Mouse (Mus musculus) olfactory bulb, adult 2 months (tissue): Measurements from ENCODE around the gene Gabpb1.

Experiments
- CTCF ChIP-seq: fragments of 200-500 bp; IDR thresholded peaks from 2 replicates; pipeline ENCODE4 v1.5.1; 2012; ENCODE audit warnings: low read depth, mild to moderate bottlenecking, low read length, moderate library complexity; ENCODE audit not compliant: insufficient read depth
- POLR2A ChIP-seq: fragments of 200-500 bp; IDR thresholded peaks from 2 replicates; pipeline ENCODE4 v1.6.1; 2012; ENCODE audit warnings: mild to moderate bottlenecking, low read depth, low read length, moderate library complexity; ENCODE audit not compliant: insufficient read depth

DNA sequence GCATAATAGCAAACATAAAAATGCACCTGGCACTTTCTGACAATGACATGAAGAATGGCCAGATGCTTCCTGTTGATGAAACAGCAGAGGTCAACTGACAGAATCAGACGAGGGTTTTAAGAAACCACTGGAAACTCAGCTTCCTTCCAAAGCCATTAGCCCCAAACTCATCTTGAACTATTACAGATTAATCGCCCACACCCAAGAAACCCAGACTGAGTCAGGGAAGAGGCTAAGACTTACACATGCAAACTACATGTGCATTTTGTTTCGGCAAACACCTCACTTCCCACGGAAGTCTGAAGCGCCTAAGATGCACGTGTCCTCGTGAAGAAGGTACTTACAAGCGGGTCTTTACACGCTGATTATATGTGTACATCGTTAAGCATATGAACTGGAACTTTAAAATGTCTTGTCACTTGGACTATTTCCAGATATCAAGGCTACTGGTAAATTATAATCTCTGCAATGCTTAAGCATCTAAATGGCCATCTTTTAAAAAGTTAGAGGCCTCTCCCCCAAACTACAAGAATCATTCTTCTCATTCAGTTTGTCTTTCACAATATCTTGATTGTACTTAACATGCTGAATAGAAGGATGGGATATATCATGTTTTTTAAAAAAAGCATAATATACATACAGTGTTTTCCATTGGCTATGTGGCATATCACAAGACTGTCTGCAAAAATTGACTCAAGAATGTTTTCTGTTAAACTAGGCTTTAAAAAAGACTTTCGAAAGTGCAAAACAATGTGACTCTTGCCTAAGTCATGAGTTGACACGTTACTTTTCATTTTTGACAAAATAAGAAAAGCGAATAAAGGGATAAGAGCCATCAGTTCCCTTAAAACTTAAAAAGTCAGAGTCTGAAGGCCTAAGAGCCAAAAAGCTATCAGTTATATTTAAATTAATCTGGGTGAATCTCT is 2.6 kb downstream of the Gabpb1 start:
- TF ChIP-seq CTCF = no peak
- TF ChIP-seq POLR2A = no peak
